Mouse (Mus musculus): ENCODE measurements around the gene Fam219a. TPM values are rescaled to one million over a fixed set of nuclear protein-coding genes. Genes with fewer than 3 reads are reported as not detected.

Gene Fam219a
- total RNA-seq, 2 experiments from 2014 or later: 0.26 to 3.2 TPM

DNA sequence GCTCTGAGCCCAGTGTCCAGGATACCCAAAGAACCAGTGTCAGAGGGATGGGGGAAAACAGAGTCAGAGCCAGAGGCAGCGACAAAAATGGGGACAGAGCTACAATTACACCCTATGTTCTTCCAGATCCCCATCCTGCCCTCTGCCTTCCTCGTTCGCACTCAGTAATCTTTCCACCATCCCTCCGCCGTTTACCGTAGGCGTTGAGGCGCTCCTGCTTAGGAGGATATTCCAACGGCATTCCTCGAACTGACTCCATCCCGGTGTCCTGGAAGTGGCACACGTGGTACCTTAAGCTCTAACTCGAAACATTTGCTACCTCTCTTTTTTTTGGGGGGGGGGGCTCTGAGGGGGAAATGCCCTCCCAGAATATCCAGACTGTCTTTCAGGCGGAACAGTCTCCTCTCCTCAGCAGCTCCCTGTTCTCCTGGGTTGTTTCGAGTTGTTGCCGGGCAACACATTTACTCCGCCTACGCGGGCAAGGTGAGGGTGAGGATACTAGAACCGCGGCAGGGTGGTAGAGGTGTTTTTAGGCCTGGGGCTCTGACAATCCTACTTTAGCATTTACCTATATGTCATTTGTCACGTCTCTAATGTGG lies 61.9 kb downstream of the Fam219a start:
- ATAC-seq (replicated peaks; ENCODE audit: poor library complexity, severe bottlenecking): no peak

DNA sequence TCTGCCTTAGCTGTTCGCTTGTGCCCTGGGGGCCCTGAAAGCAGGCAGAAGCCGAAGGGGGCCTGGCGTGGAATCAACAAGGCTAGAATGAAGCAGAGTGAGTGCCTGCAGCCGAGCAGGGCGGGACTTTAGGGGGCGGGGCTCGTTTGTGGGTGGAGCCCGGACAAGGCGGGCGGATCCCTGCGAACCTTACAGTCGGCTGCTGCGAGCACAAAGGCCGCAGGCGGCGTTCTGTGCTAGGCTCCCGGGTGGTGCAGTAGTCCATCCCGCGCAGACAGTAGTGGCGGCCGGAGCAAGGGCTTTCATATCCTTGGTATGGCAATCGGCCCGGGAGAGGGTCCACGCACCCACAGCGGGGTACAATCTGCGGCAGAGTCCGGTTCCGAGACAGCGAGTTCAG lies 62.4 kb downstream of the Fam219a start:
- ATAC-seq (replicated peaks; ENCODE audit: poor library complexity, severe bottlenecking): peak; percentile 71

DNA sequence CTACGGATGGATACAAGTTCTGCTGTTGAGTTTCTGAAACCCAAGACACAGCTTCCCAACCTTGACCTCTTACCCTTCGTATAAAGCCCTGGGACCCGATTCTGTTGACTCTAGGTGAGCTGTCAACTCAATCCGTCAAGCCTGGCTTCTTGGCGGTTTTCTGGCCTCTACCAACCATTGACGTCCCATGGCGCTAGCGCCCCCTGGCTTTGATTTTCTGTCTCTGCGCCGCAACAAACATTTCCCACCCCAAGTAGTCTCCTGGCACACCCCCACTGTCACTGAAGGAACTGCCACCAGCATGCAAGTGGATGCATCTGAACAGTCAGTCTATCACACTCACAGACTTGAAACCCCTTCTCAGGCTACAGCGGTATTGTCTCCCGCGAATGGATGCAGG lies 63.2 kb downstream of the Fam219a start:
- peak; percentile 34 for ATAC-seq (replicated peaks; ENCODE audit: poor library complexity, severe bottlenecking)

DNA sequence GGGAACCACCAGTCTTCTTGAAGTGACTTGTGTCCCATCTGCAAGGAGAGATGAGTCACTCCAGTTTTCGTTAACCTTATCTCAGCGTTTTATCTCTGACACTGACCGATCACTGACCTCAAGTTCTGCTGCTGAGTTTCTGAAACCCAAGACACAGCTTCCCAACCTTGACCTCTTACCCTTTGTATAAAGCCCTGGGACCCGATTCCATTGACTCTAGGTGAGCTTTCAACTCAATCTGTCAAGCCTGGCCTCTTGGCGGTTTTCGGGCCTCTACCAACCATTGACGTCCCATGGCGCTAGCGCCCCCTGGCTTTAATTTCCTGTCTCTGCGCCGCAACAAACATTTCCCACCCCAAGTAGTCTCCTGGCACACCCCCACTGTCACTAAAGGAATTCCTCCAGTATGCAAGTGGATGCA lies 64.2 kb downstream of the Fam219a start:
- ATAC-seq (replicated peaks; ENCODE audit: poor library complexity, severe bottlenecking): no peak

DNA sequence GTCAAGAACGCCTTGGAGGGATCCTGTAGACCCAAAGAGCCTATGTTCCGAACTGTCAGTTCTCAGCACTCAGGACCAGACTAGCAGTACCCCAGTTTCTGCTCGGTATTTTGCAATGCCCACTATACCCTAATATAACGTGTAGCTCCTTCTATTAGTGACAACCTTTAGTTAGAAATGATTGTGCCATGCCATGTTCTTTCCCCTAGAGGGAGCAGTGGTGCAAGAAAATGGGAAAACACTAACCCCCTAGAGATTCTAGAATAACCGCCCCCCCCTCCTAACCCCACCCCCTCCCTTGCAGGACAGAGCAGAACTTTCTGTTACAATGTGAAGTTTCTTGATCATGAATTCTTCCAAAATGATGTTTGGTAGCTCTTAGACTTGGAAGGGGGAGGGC lies 65.0 kb downstream of the Fam219a start:
- ATAC-seq (replicated peaks; ENCODE audit: poor library complexity, severe bottlenecking): no peak

DNA sequence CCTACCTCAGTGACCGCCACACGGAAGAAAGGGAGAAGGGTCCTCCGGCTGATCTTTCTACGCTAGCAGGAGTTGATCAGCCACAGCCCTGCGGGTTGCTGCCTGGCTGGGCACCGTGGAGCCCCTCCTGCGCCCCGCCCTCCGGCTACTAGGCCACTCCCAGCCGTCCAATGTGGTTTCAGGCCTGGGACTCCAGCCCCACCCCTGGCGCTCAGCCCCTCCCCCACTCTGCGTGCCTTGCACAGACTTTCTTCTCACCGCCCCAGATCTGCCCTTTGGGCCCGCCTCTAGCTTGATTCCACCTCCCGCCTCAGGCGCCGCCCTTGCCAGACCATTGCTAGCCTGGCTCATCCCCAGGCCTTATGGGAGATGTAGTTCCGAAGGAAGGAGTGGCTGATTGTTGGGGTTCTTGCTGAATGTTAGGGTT lies 66.3 kb downstream of the Fam219a start, which contains the start of gene AI464131:
Gene AI464131, minus strand, starts transcription at position 91 of the 427 bp plus-strand sequence.
- ATAC-seq (replicated peaks; ENCODE audit: poor library complexity, severe bottlenecking): peak; percentile 82

DNA sequence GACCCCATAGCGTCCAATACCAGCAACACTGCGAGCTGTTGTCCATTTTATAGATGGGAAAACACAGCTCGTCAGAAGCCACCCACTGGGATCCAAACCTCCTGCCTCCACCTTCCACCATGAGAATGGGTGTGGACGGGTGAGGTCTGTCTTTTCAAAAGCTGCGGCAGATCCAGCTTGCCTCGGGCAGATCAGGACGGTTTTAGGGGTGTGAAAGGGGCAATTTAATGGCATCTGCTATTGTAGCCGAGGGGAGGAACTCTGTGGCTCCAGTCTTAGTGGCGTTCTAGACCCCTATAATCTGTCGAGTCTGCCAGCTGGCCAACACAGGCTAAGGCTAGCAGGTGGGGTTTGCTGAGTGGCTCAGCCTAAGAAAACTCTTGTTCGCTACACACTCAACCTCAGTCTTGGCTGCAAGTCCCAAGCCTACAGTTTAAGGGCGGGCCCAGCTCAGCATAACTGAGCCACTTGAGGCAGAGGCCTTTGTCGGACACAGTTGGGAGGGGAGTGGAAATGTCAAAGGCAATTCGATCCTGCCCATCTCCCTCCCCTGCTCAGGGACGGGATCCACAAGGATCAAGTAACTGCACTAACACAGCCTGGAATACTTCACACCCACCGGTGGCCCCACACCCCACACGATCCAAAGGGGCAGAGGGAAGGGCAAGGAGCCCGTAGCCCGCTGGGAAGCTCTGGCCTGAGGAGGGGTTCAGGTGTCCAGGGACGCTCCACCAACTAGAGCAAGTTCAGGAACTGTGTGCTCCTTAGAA lies 67.0 kb downstream of the Fam219a start:
- no peak for ATAC-seq (replicated peaks; ENCODE audit: poor library complexity, severe bottlenecking)

DNA sequence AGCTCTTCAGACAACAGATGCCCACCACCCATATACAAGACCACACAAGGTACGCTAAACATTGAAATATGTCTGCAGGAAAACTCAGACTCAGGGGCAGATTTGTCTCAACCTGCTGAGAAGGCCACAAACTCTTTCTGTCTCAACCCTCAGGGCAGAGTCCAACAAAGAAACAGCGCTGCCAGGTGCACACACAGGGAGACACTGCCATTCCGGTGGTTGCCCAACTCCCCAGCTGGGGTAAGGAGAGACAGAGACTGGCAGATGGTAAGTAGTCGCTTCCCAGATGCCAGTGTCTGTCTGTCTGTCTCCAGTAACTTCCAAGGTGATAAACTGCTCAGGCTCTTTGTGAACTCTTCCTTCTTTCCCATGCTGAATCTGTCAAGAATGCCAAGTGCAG lies 68.6 kb downstream of the Fam219a start:
- no peak for ATAC-seq (replicated peaks; ENCODE audit: poor library complexity, severe bottlenecking)

DNA sequence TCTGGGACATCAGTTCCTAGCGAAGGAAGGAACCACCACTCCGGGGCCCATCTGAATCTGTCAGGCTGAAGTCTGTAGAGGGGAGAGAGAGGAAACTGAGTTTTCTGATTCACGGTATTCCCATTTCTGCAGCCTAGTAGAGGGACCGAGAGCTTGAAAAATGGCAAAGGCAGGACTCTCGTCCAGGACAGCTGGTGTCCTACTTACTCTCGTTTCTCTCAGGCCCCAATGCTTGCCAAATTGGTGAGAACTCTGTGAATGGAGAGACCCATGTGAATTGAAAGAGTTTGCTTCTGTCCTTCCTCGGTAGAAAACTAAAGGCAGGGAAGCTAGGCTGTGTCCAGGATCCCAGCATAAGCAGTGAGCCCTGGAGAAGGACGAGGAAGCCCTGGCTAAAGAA lies 69.7 kb downstream of the Fam219a start:
- ATAC-seq (replicated peaks; ENCODE audit: poor library complexity, severe bottlenecking): no peak

DNA sequence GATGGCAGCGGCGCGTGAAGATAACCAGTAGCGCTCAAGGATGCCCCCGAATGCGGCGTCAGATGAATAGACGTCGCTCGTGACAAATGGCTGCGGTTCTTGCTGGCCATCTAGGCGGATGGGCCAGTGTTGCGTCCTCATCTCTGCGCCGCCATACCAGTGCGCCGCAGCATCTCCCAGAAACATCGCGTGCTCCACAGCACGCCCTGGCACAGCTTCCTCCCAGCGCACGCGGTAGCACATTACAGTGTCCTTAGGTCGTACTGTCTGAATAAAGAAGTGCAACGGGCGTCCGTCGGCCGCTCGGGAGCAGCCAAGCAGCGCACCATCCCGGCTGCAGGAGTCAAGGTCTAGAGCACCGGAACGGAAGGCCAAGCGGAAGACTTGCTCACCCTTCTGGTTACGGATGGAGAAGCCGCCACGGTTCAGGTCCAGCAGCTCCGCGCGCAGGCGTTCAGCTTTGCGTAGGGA lies 70.4 kb downstream of the Fam219a start:
- ATAC-seq (replicated peaks; ENCODE audit: poor library complexity, severe bottlenecking): 0 out of 2 replicates have a peak, but pooled peaks have one; percentile 8

DNA sequence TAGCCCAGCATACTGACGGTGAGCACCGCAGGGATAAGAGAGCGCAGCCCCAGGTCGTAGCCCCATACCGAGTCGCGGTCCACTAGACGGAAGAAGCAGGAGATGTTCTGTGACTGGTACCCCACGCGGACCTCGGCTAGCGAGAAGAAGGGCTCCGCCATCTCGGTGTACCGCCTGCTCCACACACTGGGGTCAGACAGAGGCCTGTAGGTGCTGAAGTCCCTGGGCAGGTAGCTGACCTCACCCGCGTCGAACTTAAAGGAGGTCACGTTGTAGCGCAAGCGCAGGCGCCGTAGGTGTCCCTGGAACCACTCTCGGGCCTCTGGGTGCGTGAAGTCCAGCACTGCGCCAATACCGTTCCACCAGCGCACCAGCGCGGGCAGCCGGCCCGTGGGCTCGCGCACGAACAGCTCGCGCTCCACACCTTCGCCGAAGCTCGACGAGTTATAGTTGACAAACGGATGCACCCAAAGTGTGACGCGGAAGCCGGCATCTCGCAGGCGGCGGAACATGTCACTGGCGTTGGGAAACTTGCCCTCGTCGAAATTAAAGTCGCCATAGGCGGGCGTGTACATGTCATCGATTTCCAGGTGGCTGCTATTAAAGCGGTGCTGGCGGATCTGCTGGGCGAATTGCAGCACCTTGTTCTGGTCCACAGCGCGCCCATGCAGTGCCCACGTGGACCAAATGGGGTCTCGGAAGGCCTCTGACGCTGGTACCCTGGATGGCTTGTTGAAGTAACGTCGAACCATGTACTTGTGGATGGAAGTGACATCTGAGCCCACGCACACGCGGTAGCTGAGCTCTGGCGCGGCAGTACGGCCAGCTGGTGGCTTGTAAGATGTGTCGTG lies 71.1 kb downstream of the Fam219a start:
- no peak for ATAC-seq (replicated peaks; ENCODE audit: poor library complexity, severe bottlenecking)

DNA sequence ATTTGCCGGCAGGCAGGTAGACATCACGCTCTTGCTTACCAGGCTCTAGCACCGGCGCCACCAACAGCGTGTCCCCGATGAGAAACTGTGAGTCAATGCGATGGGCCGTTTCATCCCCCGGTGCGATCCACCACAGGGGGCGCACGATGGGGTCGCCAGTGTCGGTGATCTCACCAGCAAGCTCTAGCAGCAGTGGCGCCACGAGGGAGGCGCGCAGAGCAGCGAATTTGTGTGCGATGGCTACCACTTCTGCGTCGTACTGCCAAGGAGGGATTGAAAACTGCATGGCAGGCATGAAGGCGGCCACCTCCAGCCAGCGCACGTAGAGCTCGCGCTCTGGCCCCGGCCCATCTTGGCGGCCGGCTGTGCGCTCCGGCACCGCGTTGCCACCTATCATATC lies 71.8 kb downstream of the Fam219a start:
- peak; percentile 61 for ATAC-seq (replicated peaks; ENCODE audit: poor library complexity, severe bottlenecking)

DNA sequence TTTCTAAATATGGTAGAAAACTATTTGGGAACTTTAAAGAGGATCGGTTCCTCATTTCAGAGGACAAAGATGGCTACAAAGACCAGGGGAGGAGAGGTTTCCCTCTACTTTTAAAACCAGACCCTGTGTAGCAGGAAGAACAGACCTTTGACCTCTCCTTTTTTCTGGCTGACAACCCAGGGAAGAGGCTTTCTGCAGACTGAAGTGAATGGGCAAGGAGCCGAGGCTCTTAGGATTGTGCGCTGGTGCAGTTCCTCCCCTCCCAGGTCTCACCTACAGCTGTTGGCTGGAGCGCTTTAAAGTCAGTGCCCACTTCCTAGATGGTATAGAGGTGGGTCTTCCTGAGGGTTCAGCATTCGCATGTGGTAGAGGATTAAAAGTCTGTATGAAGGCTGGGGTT lies 72.3 kb downstream of the Fam219a start:
- no peak for ATAC-seq (replicated peaks; ENCODE audit: poor library complexity, severe bottlenecking)

DNA sequence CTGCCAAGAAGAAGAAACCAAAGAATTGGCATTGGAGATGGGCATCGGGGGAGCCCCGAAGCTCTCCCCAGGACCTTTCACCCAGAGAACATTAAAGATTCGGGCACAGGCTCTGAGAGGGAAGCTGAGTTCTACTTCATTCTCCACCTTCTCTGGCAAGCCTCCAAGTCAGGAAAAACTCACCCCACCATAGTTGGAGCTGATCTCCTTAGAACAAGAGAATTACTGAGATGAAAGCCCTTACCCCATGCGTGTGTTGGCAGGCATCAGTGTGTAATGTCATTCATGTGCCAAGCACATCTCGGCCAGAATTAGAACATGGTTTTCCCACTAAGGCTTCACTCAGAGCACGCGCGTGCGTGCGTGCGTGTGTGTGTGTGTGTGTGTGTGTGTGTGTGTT lies 73.5 kb downstream of the Fam219a start:
- no peak for ATAC-seq (replicated peaks; ENCODE audit: poor library complexity, severe bottlenecking)

DNA sequence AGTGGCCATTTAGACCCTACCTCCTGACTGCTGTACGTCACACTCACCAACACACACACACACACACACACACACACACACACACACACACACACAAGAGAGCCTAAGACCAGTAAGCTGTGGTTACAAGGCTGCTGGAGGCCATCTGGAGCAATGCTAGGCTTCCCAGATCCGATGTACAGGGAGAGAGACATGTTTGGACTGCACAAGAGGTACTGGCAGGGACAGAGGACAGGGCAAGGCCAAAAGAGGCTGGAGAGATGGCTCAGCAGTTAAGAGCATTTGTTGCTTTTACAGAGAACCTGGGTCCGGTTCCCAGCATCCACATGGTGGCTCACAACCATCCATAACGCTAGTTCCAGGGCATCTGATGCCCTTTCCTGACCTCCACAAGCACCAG lies 74.3 kb downstream of the Fam219a start:
- ATAC-seq (replicated peaks; ENCODE audit: poor library complexity, severe bottlenecking): no peak

DNA sequence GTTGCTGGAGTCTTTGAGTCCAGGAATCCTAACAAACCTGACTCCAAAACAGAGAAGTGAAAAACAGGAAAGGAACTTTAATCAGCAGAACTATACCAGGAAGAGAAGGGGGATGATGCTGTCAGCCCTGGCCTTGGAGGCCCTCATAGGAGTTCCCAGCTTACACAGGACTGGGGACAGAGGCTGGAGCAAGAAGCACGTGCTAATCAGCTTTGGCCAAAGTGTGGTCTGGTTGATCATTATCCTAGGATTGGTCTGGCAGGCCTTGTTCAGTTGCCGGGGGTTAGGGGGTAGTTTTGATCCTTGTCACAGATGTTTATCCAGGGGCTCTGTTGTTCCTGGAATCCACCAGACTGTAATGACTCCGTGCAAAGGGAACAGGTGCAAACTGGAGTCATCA lies 75.0 kb downstream of the Fam219a start:
- ATAC-seq (replicated peaks; ENCODE audit: poor library complexity, severe bottlenecking): no peak

DNA sequence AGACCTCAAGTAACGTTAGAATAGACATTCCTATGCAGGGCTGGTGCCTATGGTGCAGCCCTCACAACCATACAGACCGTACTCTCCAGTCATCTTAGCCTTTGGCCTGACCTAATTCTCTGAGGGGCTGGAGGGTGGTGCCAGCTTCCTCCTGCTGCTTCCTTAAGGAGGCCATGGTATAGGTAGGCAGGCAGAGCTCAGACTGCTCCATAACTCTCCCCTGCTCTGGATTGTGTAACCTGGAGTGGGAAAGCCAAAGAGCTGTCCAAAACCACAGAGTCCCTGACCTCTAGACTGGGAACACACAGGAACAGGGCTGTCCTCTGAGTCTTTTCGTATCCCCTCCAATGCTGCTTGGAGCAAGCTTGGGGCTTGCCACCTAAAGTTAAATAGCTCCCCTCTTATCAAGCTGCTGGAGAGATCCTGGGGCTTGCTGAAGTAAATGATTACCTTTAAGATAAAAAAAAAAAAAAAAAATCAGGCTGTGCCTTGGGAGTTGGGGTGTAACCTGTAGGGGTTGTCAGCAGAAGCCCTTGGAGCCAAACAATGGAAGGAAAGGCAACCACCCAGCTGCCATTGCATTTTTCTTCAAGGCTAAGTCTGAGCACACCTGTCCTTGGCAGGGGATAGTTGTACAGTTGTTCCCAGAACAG lies 75.7 kb downstream of the Fam219a start:
- no peak for ATAC-seq (replicated peaks; ENCODE audit: poor library complexity, severe bottlenecking)

DNA sequence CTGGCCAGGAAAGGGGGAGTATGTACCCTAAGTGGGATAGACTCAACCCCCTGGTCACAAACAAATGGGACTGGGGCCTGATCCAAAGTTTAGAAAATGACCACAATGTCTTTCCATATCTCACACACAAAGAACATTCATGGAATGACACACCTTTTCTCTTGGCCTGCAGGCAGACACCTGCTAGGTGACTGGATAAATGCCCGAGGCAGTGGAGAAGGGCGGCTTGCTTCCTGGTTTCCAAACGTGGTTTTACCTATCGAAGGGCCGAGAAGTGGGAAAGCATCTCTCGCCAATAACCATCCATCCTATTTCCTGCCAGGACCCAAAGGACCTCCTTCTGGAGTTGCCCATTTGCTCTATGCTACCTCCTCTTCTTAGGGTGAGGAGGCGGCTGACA lies 76.4 kb downstream of the Fam219a start:
- ATAC-seq (replicated peaks; ENCODE audit: poor library complexity, severe bottlenecking): no peak

DNA sequence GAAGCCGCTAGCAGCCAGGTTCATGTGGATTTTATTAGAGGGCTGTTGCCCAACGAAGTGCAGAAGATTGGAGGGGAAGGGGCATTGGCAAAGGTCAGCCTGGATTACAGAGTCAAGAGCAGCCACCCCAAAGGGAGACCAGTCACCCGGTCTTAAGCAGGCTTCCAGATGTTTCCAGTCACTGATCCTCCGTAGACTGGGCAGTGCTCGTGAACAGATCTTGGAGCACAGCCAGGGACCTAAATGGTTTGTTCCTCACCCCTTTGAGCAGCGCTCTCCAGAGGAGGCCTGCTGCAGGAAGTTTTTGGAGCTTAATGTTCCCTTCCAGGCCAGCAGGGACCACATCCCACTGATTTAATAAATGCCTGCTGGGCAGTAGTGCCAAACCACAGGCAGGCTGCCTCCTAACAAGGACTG lies 87.7 kb downstream of the Fam219a start:
- no peak for ATAC-seq (replicated peaks; ENCODE audit: poor library complexity, severe bottlenecking)

DNA sequence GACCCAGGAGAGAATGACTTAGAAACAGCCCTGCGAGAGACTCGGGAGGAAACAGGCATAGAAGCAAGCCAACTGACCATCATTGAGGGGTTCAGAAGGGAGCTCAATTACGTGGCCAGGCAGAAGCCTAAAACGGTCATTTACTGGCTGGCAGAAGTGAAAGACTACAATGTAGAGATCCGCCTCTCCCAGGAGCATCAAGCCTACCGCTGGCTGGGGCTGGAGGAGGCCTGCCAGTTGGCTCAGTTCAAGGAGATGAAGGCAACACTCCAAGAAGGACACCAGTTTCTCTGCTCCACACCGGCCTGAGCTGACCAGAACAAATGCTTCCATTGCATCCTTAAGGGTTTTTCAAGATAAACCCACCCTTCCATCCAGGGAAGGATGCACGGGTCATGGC lies 89.1 kb downstream of the Fam219a start:
- ATAC-seq (replicated peaks; ENCODE audit: poor library complexity, severe bottlenecking): no peak

DNA sequence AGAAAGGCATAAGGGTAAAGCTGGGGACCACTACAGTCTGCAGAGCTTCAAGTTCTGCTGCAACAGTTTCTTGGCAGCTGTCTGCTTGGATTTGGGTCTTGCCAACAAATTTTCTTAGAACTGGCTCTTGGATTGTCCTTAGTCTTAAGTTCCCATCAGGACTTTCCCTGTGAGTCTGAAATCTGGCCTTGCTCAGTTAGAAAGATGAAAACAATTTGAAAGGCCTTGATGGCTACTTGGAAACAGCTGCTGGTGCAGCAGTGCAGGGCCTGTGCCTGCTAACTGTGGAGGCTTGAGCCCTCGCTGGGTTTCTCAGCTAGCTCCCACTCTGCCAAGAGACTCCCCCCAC lies 89.9 kb downstream of the Fam219a start:
- no peak for ATAC-seq (replicated peaks; ENCODE audit: poor library complexity, severe bottlenecking)

Data from granulocyte monocyte progenitor cell, adult 5-6 weeks (primary cell).